Mouse (Mus musculus) 3134 (cell line): ENCODE measurements around the gene Stat4.
"Not testable (repeated sequence)": the region's sequence is repeated elsewhere in the genome, so short reads cannot be mapped to it uniquely, and the experiment has no call there.

Experiments used
- DNase-seq: peaks from one replicate; pipeline ENCODE4 v3.0.0-alpha.2; 2011; ENCODE audit warnings: low spot score; ENCODE audit not compliant: insufficient read length; ENCODE audit errors: extremely low read depth

Stat4 gene

GRCm38 (mm10) chr1:52021936-52022725, 35.2 kb downstream of the Stat4 start:
- no peak for DNase-seq

DNA sequence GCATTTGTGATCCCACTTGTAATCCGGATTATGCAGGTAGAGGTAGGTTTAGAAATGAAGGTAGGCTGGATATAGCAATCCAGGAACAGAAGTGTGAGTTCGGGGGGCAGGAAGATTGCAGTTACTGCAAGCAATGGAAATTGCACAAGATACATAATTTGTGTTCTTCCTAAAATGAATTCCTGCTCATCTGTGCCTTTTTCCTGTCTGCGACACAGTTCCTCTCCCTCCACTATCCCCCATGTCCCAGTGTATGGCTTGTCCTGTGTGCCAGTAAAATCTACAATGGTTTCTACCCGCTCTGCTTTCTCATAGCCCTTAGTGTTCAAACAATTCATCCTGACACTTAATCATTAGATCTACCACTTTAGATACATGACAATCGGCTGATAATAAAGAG, 41.7 kb downstream of the Stat4 start:
- DNase-seq: no peak

GRCm38 (mm10) chr1:52034816-52035752, 48.1 kb downstream of the Stat4 start:
- DNase-seq: no peak

- no peak for DNase-seq
These were observed 52.2 kb downstream of the Stat4 start for GRCm38 (mm10) chr1:52039151-52039550.

- no peak for DNase-seq
These were observed 52.7 kb downstream of the Stat4 start for GRCm38 (mm10) chr1:52039626-52040025.

- no peak for DNase-seq
These were observed 53.6 kb downstream of the Stat4 start for GRCm38 (mm10) chr1:52040366-52041061.

DNA sequence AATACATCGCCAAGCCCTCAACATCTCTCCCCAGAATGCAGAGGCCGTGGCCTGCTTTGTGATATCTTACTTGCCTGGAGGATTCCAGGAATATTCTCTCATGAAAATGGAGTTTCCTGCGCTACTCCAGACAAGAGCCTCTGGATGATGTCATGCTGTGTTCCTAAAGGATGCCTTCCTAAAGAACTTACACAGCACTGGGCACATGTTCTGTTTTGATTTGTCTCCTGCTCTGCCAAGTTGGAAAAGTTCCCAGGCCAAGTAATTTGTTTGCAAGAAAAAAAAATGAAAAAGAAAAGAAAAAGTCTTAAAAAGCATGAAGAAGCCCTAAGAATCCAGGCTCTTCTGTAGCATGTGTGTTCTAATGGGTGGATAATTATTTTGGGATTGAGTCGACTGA, 56.2 kb downstream of the Stat4 start:
- DNase-seq: no peak

- DNase-seq: not testable (repeated sequence)
These were observed 59.9 kb downstream of the Stat4 start for GRCm38 (mm10) chr1:52046891-52047290.

DNA sequence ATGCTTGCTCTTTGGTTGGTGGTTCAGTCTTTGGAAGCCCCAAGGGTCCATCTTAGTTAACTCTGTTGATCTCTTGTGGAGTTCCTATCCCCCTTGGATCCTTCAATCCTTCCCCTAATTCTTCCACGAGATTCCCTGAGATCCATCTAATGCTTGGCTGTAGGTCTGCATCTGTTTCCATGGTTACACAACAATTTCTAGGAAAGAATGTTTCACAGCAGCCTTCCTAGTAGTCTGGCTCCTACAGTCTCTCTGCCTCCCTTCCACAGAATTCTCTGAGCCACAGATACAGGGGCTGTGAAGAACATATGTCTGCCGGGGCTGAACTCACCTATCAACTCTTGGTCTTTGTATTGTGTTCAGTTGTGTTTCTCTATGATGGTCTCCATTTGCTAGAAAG, 61.8 kb downstream of the Stat4 start:
- DNase-seq: no peak

GRCm38 (mm10) chr1:52049827-52050226, 62.9 kb downstream of the Stat4 start:
- DNase-seq: no peak

DNA sequence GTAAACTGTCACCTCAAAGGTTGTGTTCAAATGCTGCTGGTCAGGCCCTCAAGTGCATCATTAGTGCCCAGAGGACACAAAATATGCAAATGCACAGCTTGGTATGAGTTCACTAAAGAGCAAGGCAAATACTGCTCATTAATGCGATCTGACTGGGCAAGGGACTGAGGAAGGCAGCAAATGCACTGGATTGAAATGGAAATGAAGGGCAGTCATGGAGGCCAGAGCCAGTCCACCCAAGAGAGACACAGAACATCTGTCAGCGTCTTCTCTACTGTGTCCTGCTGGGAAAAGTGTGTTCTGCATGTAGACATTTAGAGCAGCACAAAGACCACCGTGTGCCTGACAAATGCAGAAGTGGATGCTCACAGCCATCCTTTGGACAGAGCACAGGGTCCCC, 64.6 kb downstream of the Stat4 start:
- no peak for DNase-seq

DNA sequence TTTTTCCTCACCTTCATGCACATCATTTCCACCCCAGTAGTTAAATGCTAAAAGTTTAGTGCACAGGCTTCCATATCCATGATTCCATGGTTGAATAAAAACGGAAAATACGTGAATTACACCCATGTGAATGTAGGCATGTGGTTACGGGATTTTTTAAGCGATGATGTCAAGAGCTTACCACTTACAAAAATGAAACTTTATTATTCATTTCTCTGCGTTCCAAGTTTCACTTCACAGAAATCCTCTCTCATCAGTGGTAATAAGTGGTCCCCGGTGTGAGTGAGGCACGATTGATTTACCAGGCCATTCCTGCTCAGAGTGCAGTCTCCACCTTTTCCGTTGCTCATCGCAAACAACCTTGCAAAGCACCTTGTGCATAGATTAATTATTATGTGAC, 66.0 kb downstream of the Stat4 start:
- DNase-seq: no peak

DNA sequence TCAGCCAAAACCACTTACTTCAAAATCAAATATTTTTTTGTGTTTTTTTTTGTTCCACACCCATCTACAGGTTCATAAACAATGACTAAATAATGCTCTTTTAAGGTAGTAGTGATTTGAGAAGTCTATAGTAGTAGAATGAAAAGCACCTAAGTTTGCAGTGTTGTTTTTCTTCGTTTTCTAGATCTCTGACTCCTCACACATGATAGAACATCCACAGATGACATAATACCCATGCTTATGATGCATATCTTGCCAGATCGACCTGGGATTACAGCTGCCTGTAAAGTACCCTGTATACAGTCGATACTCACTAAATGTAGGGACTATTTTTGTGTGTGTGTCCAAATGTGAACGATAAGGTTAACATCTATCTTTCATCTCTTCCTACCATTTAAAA, 69.0 kb downstream of the Stat4 start:
- DNase-seq: no peak

- no peak for DNase-seq
These were observed 70.2 kb downstream of the Stat4 start for GRCm38 (mm10) chr1:52057153-52057552.

- no peak for DNase-seq
These were observed 79.3 kb downstream of the Stat4 start for GRCm38 (mm10) chr1:52066276-52066675.

DNA sequence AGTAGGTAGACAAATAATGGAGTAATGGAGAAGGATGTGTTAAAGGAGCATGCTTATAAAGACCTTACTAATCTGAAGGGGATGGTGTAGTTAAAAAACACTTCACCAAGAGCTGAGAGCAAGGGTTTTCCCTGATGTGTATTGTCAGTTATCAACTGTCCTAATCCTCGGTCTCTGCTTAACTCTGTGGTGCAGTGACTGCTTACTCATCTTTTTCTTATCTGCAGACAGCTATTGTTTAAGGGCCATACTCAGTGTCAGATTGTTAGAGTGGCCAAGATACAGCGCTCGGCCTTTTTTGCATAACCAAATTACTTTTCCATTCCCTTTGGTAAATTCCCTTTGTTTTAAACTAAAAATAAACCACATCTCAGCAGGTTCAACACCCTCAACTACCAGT, 79.7 kb downstream of the Stat4 start:
- DNase-seq: no peak

DNA sequence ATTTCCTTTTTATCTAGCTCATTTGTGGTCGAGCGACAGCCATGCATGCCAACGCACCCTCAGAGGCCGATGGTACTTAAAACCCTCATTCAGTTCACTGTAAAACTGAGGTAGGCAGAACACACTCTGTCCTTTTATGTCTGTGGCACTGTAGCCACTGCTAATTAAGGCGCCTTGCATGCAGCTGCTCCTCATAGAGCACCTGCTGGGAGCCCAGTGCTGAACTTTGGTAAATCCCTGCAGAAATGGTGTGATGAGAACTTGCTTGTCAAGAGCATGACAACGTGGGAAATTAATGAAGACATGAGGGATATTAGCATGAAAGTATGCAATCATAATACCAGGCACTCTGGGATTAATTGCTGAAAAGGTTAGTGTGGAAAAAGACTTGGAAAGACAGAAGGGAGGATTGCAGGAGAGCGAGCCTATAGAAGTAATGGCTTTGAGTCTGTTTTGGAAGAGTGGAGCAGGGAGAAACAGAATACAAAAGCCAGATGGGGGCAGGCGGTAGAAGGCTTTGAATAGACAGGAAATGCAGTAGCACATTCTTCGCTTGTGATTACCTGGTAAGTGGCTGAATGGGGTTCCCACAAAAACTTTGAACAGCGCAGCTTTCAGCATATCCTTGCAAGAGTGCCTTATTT, 92.9 kb downstream of the Stat4 start:
- no peak for DNase-seq

- no peak for DNase-seq
These were observed 93.4 kb downstream of the Stat4 start for GRCm38 (mm10) chr1:52080375-52080774.

DNA sequence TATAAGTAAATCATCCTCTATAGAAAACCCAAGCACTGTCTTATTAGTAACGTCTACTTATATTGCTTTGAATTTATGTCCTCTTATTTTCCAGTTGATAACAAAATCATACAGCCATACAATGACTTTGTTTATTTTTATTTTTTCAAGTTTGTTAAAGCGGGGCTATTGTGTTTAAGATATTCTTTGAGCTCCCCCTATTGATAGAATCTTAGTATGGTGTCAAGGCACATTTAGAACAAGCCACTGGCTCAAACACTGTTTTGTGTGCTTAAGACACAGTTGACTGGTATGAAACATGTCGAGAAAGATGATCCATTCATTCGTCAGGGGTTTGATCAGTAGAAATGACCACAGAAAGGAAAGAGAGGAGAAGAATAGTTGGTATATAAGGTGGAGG, 99.3 kb downstream of the Stat4 start:
- no peak for DNase-seq

- no peak for DNase-seq
These were observed 100.2 kb downstream of the Stat4 start for GRCm38 (mm10) chr1:52087128-52087527.

GRCm38 (mm10) chr1:52088634-52089033, 101.7 kb downstream of the Stat4 start:
- DNase-seq: no peak
